Mouse (Mus musculus) thymus, postnatal 36 days (tissue): ENCODE data around the gene Fgfr2.
A peak's percentile ranks its signal among the peaks of the same experiment; 100 is the strongest.
"Not testable (repeated sequence)": the region's sequence is repeated elsewhere in the genome, so short reads cannot be mapped to it uniquely, and the experiment has no call there.

Source experiments
- DNase-seq, 2 experiments: peaks; one replicate each; pipeline ENCODE4 v3.0.0; 2022; ENCODE audit warnings: mixed read lengths in 2 of 2

Gene Fgfr2

DNA sequence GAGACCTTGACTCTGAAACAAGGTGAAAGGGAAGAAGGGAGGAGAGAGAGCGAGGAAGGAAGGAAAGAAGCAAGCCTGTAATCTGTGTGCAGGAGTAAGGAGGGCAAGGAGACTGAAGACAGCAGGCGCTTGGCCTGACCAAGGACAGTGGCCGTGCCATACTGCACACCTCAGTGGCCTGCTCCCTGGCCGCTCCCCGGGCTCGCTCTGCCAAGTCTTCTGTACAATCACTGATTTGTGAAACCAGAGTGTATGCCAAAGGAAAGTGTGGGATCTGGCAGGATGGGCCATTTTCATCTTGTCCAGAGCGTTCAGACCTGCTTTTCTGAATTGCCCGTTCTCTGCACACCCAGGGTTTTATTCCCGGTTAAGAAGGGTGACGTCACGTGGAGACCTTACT is 441.9 kb downstream of the Fgfr2 start:
- DNase-seq = no peak

DNA sequence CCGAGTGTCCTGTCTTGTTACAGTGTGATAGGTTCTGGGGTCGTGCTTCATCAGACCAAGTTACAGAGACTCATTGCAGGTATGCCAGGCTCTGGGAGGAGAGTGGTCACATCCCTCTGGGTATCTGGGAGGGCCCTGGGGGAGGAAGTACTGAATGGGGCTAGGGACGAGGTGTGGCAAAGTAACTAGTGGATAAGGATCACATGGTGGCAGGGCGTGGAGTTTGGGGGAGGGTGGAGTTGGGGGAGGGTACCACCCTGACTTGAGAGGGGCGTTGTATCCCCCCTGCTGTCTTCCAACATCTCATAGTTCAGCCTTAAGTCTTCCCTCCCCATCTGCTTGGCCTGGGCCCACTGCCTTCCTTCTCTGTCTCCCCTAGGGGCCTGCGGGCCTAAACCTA is 443.6 kb downstream of the Fgfr2 start:
- DNase-seq = no peak

DNA sequence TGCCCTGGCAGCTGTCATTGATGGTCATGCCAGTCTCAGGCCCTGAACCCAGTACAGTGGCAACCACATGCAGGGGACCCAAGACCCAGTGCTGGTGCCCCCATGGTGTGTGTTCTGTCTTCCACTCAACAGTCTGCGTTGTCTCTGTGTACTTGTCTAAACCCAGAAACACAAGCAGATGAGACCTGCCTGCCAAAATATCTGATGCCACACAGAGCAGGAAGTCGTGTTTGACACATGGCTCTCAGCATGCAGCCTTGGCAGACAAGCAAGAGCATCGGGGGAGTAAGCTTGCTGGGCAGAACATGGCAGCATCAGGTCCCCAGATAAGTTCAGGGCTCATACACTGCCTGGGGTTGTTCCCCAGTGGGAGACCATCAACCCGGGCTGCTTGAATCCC is 444.0 kb downstream of the Fgfr2 start:
- no peak for DNase-seq

DNA sequence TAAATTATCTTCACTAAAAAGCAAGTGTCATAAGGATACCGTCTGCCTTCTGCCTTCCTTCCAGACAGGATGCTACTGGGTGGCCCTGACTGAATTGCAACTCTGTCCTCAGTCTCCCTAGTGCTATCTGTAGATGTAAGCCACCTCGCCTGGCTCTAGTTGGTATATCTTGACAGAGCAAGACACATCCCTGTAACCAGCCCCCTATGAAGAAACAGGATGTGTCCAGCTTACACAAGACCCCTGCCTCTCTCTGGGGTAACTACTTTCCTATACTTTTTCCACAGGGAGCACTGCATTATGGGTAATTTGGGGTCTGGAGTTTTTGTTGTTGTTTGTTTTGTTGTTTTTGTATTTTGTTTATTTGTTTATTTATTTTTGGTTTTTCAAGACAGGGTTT is 447.2 kb downstream of the Fgfr2 start:
- no peak for DNase-seq

DNA sequence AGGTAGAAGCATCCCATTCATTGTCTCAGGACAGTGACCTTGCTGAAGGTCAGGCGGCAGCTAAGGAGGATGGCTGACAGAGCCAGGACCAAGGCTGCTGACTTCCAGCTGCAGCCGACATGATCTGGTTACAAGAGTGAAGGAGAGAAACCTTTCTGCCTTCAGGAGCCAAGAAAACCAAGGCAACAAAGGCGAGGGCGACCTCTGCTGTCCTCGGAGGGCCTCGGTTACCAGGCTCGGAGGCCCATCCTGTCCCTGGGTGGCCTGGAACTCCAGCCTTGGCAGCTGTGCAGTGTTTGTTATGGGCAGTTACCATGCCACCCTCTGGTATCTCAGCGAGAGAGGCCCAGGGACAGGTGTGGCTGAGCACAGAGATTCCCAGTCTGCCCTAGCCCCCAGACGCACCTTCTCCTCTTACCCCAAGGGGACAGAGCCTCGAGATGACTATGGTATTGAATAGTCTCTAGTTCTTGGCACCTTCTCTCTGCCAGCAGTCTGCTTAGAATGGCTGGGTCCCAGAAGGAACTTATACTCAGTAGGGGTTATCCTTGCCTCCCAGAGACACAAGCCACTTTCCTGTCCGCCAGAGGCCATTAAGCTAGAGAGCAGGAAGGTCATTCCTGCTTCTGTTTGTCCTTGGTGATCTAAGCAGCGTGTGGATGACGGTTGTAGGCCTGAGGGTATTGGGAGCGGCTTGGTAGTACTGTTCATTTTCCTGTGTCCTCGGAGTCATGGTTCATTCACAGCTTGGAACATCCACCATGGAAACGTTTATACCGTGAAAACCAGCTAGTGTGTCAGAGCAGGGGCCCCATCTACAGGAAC is 449.0 kb downstream of the Fgfr2 start:
- DNase-seq = no peak

DNA sequence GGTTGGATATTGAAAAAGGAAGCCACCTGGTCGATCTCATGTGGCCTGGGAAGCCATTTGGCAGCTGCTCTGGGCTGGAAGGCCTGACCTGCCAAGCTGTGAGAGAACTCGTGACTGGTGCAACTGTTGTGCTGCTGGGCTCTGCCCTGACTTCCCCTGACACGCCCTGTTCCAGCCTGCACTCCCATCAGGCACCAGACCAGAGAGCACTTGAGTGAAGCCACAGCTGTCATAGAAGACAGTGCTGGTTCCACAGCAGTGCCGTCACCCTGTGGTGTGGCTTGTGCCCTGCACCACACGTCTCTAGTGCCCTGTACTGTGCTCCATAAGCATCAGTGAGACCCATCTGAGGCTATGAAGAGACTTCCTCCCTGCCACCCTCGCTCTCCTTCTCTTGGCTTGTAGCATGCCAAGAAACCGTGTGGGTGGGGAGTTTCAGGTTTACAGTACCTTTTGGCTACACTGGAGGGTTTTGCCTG is 450.6 kb downstream of the Fgfr2 start:
- peak in 1 of 2 experiments; percentile 11 for DNase-seq

DNA sequence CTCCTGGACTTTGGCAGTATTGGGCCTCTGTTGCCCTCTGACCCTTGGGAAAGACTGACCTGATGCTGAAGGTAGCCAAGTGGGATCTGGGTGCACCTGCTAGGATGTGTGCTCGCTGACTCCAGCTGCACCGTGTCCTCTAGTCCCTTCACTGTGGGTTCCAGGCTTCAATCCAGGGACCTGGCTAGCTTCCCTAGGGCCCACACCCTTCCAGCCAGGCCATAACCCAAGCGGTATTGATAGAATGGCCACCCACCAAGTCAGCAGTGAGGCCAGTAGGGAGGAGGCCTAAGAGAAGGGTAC is 452.3 kb downstream of the Fgfr2 start:
- no peak for DNase-seq

DNA sequence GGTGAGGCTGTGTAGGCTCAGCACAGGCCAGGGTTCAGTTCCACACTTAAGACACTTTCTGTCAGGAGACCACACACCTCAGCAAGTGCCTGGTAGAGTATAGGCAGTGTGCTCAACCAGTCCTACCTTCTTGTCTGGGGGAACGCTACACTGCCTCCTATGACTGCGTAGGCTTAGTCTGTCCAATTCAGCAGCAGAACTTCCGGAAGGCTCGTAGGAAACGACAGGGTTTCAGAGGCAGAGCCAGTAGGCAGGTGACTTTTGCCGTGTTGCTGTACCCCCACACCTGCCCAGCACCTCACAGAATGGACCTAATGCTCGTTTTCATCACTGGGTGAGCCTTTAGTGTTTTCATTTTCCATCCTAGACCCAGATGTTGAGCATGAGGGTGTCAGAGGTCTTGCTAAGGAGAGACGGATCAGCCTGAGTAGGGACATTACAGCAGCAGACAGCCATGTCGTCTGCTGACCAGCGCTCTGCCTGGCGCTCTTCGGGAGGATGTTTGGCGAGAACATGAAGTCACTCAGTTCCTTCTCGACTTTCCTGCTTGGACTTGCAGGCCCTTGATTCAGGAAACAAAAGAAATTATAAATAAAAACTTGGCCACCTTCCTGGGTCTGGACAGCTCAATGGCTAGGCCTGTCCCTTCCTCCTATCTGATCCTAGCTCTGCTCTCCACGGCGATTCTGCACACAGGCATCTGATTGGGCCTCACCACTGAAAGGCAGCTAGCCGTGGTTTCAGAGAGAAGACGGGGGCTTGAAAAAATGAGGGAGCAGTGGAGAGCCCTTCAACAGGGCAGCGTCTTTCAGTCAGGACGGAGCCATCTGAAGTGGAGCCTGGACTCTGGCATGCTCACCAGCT is 452.9 kb downstream of the Fgfr2 start:
- DNase-seq = no peak

DNA sequence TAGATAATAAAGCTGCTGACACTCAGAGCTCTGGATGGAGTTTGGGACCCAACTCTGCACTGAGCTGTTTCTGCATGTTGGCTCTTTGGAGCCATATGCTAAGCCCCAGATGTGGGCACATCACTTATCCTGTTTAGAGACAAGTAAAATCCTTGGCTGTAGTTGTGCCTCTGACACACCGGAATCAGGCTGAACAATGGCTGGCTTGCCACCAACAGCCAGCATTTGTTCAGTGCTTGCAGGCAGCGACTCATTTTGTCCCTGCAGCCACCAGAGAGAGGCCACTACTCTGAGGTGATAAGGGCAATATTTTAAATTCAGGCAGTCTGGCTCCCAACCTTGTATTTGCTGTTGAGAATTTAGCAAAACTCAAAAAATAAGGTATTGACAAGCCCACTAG is 454.5 kb downstream of the Fgfr2 start:
- no peak for DNase-seq

DNA sequence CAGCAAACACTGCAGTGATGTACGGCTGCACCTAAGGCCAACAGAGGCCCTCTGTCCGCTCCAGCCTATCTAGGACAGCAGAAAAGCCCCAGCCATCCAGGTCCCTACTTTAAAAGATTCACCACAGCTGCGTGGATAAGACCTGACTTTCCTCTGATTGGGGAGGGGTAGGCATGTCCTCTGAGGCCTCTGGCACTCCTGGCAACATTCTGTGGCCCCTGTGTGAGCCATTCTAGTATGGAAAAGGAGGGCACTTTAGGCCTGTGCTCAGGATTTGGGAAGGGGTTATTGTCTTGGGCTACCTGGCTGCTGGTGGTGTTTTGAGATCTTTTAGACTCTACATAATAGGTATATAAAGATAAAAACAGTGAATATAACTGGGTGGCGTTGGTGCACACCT is 456.6 kb downstream of the Fgfr2 start:
- no peak for DNase-seq

DNA sequence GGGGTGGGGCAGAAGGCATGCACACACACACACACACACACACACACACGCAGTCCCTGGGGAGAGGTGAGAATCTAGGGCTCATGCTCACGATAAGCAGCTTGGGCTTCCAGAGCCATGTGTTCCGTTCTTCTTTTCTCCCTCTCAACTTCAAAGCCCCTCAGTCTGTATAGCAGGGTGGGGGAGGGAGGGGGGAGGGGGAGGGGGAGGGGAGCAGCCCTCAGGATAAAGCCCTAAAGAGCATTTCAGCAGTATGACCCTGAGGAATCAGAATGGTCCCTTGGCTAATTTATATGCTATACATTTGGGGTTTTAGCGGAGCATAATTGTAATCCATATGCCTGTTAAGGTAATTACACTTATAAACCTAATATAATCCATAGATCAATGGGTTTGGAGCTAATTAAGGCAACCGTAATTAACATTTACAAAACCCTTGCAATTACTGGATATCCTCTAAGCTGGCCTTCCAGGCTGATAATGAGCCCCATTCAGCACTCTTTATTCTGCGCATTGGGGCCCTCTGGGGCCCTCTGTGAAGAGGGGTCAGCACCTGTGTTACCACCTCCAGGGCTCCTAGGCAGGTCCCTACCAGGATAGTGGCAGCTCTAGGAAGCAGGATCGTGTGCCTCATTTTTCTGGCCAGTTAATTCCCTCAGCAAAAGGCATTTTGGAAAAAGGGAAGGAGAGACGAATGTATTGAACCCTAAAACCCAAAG is 457.3 kb downstream of the Fgfr2 start:
- no peak for DNase-seq

DNA sequence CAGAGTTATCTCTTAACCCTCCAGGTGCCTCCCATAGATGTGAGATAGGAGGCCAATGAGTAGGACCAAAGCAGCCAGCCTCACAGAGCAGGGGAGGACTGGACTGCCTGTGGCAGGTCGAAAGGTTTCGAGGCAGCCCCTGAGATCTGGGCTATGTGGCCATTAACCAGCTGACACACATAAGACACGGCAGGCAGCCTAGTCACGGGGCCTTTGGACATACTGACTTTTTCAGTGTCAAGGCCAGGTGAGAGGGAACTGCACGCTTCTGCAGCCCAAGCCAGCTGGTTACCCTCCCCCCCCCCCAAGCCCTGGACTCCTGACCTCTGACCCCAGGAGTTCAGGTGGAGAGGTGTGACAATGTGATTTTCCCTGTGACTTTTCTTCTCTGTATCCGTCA is 458.3 kb downstream of the Fgfr2 start:
- no peak for DNase-seq

DNA sequence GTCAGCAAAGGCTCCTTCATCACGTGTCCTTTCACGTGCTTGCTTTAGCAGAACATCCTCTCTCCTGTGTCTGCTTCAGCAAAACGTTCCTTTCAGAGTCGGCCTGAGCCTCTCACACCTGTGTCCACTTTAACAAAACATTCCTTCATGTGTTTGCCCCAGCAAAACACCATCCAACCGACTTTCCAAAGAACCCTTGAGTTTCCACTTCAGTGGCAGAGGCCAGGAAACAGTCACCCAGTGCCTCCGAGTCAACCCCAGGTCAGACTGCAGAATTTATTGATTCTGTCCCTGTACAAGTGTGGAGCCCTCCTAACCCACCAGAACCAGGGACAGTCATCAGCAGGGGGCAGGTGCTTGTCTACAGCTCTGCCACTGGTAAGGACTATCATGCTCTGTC is 460.3 kb downstream of the Fgfr2 start:
- DNase-seq = not testable (repeated sequence)

DNA sequence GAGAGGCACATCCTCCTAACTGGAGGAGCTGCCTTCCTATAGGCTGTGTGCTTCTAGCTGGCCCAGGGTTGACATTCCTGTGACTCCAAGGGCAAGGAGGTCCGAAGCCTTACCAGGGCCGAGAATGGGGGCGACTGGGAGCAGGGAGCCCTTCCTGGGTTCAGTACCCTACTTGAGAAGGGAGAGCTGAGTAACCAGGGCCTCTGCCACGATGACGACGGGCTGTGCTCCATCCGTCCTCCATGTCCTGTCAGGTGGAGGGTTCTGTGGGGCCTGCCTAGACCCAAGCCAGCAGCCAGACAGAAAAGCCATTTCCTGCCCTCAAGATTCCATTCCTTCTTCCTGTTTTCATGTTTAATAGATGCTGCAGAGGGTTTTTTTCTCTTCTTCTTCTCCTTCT is 463.5 kb downstream of the Fgfr2 start:
- DNase-seq = no peak

DNA sequence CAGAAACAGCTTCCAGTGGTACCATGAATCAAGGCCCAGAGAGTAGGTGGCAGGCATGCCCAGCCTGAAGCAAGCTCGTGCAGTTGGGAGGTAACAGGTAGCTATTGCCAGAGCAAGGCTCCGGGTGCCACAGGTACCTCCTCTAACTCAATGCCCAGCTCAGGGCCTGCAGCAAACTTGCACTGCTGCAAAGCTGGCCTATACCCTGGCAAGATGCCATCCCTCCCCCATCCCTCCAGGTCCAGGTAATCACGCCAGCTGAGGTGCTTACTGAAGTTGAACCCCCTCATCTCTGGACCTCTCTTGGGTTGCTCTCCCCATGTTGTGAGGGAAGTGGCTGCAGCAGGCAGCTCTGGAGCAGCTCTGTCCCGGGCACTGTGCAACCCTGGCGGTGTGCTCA is 464.5 kb downstream of the Fgfr2 start:
- DNase-seq = no peak

DNA sequence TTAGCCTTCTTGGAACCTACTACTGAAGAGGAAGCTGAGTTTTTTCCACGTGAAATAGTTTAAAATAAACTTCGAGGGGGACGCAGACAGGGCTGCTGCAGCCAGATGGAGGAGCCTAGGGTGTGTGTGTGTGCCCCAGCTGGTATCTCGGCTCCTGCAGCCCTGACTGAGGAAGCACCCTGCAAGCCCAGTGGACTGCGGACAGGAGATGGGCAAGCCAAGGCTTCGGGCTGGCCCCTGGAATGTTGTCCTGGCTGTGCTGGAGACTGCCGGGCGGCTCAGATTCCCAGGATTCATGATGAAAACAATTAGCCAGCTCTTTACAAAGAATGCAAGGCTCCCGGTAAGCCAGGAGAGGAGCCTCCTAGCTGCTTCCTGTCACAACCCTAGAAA is 465.1 kb downstream of the Fgfr2 start:
- DNase-seq = no peak

DNA sequence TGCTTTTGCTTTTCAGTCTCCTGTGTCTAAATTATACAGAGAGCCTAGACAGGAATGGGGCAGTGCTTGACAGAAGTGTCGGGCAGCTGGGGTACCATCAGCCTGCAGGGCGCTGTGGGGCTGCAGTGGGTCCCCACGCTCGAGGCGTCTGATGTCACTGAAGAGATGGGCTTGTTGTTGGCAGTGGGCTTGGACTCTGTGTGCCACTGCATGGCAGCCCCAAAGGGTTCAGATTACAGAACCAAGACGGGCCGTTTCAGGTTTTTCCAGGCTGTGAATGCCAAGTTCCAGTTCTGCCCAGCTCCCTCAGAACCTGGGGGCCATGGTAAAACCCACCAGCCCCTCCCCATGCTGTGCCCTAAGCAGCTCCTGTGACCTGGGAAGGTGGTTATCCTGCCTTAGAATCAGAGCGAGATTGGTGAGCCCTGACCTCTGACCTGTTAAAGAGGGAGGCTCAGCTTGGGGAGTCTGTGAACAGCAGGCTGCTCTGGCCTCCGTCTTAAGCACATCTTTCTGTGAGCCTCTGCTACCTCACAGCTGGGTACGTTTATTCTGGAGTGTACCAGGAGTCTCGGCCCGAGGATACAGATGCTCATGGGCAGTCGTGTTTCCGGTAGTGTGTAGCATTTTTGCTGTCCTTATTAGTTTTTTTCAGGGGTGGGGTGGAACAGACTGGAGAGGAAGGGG is 465.6 kb downstream of the Fgfr2 start:
- DNase-seq = no peak

DNA sequence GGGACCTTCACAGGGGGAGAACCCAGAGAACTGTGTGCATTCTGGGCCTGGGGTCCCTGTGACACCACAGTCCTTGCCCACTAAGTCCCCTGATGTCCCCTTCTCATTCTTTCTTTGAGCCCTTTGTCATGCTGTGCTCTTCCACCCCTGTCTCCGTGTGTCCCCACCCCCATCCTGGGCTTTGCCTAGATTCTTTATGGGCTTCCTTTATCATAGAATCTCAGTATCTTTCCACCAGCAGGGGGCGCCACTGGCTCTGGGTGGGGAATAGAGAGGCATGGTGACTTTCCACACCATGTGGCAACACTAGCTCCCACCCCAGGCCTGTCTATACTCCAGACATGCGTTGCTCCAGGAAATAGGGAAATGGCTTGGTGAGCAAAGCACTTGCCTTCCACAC is 466.6 kb downstream of the Fgfr2 start:
- peak; percentile 77 to 82 for DNase-seq

DNA sequence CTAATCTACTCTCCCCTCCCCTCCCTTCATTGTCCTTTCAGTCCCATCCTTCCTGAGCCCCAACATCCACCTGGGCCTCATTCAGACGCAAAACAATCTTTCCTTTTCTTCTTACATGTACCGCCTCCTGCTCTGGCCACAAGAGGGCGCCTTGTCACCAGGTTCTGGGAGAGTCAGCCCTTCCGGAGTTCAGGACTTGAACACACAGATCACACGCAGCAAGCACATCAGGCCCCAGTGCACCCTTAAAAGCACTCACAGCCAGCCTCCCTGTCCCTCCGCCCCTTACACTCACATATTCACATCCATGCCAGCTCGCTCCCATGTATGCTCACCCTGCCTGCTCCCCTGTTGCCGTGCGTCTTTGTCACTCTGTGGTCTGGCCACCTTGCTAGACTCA is 467.1 kb downstream of the Fgfr2 start:
- DNase-seq = peak; percentile 85 to 87

DNA sequence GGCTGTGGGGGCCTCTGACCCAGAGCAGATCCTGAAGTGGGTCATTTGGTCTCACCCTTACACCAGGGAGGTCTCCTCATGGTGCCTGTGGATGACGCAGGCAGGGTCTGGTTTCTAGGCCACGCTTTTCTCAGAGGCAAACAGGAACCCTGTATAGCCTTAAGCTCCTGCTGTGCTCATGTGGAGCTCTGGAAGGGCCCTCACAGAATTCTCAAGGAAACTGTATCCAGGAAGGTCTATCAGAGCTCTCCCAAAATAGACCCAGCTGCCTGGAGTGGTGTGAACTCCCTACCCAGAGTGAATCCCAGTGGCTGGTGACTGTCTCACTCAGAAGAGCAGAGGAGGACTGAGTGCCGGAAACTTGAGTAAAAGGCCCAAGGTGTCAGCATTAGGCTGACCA is 468.7 kb downstream of the Fgfr2 start:
- no peak for DNase-seq

DNA sequence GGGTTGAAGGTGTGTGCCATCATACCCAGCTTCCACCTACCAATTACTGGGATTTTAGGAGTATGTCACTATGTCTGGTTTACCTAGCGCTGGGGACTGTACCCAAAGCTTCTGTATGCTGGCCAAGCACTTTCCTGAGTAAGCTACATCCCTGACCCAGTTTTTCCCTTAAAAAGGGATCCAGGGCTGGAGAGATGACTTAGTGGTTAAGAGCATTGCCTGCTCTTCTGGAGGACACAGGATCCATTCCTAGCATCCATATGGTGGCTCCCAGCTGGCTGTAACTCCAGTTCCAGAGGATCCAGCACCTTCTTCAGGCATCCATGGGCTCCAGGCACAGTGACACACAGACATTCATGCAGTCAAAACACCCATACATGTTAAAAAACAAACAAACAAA is 476.6 kb downstream of the Fgfr2 start:
- no peak for DNase-seq

DNA sequence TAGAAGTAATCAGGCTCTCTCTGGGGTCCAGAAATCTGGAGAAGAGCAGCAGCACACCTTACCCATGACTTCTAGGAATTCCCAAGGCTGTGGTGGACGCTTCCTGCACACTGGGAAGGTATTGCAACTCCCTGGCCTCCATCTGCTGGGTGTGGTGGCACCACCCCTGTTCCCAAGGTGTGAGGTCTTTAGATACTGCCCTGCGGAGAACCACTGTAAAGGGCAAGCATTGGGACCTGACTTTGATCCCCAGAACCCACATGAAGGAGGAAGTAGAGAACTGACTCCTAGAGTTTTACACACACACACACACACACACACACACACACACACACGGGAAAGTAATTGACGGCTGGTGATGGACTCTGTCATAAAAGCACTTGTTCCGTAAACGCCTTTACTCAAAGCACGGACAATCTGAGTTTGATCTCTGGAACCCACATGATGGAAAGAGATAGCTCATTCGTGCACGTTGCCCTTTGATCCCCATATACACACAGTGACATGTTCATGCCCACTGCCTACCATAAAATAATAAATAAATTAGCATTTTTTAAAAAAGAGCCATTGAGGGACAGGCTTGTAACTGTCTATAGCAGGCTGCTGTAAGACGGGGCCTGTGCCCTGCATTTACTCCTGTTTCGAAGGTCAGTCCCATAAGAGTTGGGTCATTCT is 478.4 kb downstream of the Fgfr2 start:
- no peak for DNase-seq
